Mouse (Mus musculus) embryonic fibroblast, embryonic 13.5 days (primary cell): Measurements from ENCODE around the gene Nelfb. TPM values are rescaled to one million over a fixed set of nuclear protein-coding genes. Genes with fewer than 3 reads are reported as not detected.

ENCODE experiments used
- H3K27ac ChIP-seq: 2 replicates; pipeline ENCODE4 v1.5.1; 2012; ENCODE audit warnings: low read length, control low read depth, inconsistent platforms; ENCODE audit not compliant: insufficient read depth
- H3K4me1 ChIP-seq: 2 replicates; pipeline ENCODE4 v1.6.1; 2011; ENCODE audit warnings: low read length; ENCODE audit not compliant: control insufficient read depth, insufficient read depth
- H3K4me3 ChIP-seq: 2 replicates; pipeline ENCODE4 v1.5.1; 2011; ENCODE audit warnings: mild to moderate bottlenecking, control low read depth, low read length; ENCODE audit not compliant: insufficient read depth
- CTCF ChIP-seq: IDR thresholded peaks from 2 replicates; pipeline ENCODE4 v1.5.1; 2011; ENCODE audit warnings: mild to moderate bottlenecking, control low read depth, low read length, moderate library complexity, borderline replicate concordance; ENCODE audit not compliant: insufficient read depth
- POLR2A ChIP-seq: IDR thresholded peaks from 2 replicates; pipeline ENCODE4 v1.6.1; 2011; ENCODE audit warnings: low read depth, mild to moderate bottlenecking, control low read depth, low read length, moderate library complexity
- polyA plus RNA-seq: library from polyadenylated mRNA; stranded (reverse); fragments of >200 nt; gene quantifications from 2 replicates; pipeline ENCODE4 v1.2.4, GENCODE M21; 2011; ENCODE audit warnings: low read depth; ENCODE audit not compliant: missing spikeins, insufficient read length

The Nelfb gene
- polyA plus RNA-seq, 1 experiment, result 38.8 TPM

- peaks cover 6% of the 10 kb centered on the region for H3K4me1 ChIP-seq
- H3K4me3 ChIP-seq, result no peak overlapping the region
- H3K27ac ChIP-seq, result no peak overlapping the region
- TF ChIP-seq POLR2A, result no peak
- TF ChIP-seq CTCF, result no peak
Measured at GRCm38 (mm10) chr2:25203631-25204214, 7.6 kb downstream of the Nelfb start.

- Histone ChIP-seq H3K27ac (no peak overlapping the region), H3K4me3 (no peak overlapping the region), H3K4me1 (peaks cover 6% of the 10 kb centered on the region)
- no peak for TF ChIP-seq POLR2A
Measured at GRCm38 (mm10) chr2:25200631-25201030, 10.7 kb downstream of the Nelfb start.

DNA sequence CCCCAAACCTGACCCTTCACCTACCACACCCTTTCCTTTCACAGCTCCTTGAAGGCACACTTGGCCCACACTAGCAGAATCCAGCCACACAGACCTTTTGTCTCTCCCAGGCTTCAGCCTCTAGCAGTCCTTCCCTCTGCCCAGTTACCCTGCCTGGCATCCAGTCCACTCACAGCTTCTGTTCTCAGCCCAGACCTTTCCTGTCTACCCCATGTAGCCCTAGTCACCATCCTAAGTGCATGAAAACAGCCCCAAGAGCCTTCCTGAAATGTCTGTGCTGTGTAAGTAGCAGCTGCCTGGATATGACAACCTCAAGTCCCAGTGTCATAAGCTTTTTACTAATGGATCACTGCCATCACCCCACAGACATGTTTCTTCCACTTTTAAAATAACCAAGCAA lies 13.3 kb downstream of the Nelfb start:
- no peak for TF ChIP-seq POLR2A
- peaks cover 18% of the 10 kb centered on the region for H3K4me1 ChIP-seq
- H3K4me3 ChIP-seq, result no peak overlapping the region
- no peak overlapping the region for H3K27ac ChIP-seq

DNA sequence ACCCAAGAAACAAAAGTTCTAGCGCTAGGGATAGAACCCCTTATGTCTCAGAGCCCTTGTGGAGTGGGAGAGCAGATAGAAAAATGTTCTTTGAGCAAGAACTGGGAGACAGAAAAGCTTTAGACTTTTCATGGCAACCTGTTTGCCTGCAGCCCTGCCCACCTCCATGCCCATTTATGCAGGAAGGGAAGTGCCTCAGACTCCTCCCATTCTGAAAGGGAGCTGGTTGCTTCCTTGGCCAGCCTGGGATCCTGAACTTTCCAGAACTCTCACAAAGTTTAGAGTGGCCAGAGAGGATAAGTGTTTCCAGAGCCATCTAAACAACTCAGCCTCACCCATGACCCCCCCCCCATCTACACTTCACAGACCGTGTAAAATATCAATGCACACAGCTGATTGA lies 14.1 kb downstream of the Nelfb start:
- Histone ChIP-seq H3K27ac (peak overlapping the region; percentile 53), H3K4me1 (peaks cover 18% of the 10 kb centered on the region), H3K4me3 (no peak overlapping the region)
- TF ChIP-seq CTCF, result no peak
- TF ChIP-seq POLR2A, result no peak

GRCm38 (mm10) chr2:25196172-25196954 lies 14.9 kb downstream of the Nelfb start, which contains the start of gene Tor4a:
TSS of gene Tor4a (minus strand) at chr2:25196886.
- TF ChIP-seq POLR2A, result peak; percentile 58
- no peak for TF ChIP-seq CTCF
- Histone ChIP-seq H3K4me3 (peak within 1 kb of the TSS; percentile 42), H3K27ac (peak within 1 kb of the TSS; percentile 53), H3K4me1 (peaks cover 18% of the 10 kb centered on the region)

DNA sequence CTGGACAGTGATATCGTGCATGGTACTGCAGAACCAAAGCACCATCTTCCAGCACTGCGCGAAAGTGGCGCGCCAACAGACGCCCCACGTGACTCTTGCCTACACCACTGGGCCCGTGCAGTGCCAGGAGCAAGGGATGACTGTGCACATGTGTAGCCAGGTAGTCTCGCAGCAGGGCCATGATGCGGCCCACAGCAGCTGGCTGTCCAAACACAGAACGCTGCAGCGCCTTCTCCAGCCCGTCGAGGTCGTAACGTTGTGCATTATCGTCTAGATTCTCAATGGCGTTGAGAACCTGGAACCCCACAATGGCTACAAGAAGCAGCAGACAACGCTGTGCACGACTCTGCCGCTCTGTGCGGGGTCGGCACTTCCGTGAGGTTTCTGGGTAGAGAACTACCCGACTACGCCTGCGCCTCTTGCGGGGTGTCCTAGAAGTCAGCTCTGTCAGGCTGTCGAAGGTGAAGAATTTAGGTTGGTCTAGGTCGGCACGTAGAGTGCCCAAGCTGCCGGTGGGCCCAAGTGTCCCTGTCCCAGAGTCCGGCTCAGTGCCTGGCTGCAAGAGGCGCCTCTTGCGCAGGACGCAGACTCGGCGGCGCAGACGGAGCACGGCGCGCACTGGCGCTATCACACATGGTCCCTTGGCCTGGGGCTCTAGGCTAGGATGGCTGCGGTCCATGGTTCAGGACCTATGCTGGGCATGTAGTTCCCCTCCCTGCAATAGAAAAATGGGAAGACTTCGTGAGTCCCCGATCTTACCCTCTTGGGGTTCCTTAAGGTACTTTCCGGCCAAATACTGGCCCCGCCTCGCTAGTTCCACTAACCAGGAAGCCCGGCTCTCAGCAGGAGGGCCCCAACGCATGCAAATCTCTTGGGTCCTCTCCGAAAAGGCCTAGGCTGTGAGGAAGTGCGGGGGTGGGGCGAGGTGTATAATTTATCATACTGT lies 15.8 kb downstream of the Nelfb start:
- peaks cover 18% of the 10 kb centered on the region for H3K4me1 ChIP-seq
- peak overlapping the region; percentile 42 for H3K4me3 ChIP-seq
- TF ChIP-seq POLR2A (0 out of 2 replicates have a peak, but pooled peaks have one; percentile 27), CTCF (no peak)
- peak overlapping the region; percentile 53; the same call in 1 of the 2 replicates for H3K27ac ChIP-seq

DNA sequence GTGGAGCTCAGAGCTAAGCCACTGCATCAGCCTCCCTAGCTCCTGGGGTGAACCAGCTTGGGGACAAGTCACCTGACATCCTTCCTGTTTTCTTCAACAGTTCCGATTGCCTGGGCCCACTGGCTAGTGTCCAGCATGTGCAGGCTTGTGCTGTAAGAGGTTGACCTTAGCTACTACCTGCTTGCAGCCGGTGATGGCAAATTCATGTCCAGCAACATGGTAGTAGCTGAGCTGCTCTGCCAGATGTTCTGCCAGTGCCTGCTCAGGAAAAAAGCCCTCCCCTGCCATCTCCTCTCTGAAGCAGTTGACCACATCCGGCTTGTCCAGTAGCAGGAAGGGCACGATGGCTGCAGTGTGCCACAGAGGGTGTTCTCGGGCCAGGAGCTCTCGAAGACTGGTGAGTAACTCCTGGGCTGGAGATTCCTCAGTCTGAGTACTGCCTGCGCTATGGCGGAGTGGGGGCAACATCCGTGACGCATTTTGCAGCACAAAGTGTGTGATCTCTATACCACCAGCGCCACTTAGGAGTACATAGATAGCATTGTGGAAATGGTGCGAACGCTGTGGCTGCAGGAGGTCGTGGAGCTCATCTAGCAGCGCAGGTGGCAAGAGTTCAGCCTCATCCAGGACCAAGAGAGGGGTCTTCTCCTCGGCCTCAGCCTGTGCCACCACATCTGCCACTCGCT lies 16.7 kb downstream of the Nelfb start:
- no peak overlapping the region for H3K4me3 ChIP-seq
- TF ChIP-seq CTCF (no peak), POLR2A (no peak)
- H3K4me1 ChIP-seq, result peaks cover 18% of the 10 kb centered on the region
- H3K27ac ChIP-seq, result no peak overlapping the region

DNA sequence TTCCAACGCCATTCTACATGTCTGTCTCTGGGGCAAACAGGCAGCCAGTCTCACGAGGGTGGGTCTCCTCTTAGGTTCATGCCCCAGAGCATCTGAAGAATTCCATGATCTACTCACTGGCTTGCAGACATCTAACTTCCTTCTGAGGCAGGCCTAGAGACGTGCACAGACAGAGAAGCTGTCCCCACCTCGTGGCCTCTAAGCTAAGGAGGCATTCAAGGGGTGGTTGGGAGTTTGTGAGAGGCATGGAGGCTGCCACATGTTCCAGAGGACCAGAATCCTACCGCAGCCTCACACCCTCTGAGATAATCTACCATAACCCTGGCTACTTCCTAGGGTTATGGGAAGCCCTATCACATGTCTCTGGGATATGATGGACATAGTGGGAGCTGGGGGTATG lies 17.3 kb downstream of the Nelfb start:
- H3K4me1 ChIP-seq, result peaks cover 15% of the 10 kb centered on the region
- H3K4me3 ChIP-seq, result no peak overlapping the region
- no peak overlapping the region for H3K27ac ChIP-seq
- TF ChIP-seq CTCF (no peak), POLR2A (no peak)

DNA sequence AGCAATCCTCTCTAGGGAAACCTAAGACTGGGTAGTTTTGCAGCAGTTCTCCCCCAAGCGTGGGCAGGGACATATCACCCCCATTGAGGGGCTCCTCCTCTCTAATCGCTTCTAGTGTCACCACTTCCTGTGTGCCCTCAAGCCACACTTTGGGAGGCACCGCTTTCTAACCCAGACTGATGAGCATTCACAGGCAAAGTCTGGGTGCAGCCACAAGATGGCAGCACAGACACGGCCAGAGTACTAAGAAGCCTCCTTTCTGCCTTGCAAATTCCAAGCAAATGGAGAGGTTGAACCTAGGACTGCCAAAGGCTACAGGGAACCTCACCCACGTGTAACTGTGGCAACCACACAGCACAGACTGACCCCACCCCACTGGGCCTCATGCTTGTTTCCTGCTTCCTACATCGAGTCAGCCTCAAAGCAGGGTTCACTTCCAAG lies 17.9 kb downstream of the Nelfb start:
- peaks cover 13% of the 10 kb centered on the region; the same call in 1 of the 2 replicates for H3K4me1 ChIP-seq
- no peak overlapping the region for H3K4me3 ChIP-seq
- H3K27ac ChIP-seq, result no peak overlapping the region
- TF ChIP-seq CTCF (peak; percentile 92), POLR2A (0 out of 2 replicates have a peak, but pooled peaks have one; percentile 13)
